Mouse (Mus musculus) T-helper 2 cell (primary cell): ENCODE data around the gene Acss3.

Experiments used
- in situ Hi-C: fragments of 300-600 bp; cut with MboI, MseI; formaldehyde crosslinking; loops from one replicate; pipeline ENCODE4 v1.15.1; 2025; ENCODE audit warnings: high pct_unique_total_duplicates

The Acss3 gene

GRCm38 (mm10) chr10:107123529-107124335 lies at the start of gene Acss3:
Gene Acss3 (minus strand): TSS chr10:107123668.
- in situ Hi-C loops = no loop called here

DNA sequence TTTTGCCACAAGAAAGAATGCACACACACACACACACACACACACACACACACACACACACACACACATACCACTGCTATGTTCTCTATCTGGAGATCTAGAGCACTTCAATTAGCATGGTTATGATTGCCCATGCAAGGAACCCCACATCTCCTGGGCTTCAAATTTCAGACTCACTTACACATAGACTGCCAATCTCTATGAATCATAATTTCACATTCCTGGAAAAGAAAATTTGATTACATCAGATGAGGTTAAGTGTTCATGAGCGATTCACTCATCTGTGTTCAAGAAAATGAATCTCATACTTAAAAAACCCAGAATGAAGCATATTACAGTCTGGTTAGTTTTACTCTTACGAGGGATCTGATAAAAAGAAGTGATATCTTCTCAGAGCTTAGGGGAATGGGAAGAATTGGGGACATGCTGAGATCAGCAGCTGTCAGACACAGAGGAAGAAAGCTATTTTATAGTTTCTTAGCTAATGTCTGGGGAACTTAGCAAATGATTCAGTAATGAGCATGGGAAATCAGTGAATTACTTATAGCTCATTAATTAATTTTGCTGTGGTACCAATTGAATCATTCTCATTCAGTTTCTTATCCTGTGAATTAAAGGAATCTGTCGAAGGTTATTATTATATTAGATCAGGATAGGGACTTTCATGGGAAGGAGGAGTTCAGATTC lies 48.7 kb upstream of the Acss3 start:
- in situ Hi-C loops = no loop called here

DNA sequence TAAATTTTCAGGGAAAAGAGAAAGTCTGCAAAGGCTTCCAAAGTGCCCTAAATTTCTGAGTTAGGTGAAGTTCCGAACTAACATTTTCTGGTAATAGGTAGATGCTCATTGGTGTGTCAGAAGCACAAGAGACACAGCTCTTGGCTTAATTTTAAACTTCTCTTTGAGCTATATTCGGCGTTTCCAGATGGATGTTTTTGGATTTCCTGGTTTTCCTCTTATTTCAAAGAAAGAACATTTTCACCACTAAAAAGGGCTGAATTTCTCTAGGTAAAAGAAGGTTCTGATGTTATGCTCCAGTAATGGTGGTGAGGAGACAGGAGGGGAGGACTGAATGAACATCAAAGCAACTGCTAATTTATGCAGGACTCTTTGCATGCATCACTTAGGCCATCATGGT lies 43.0 kb upstream of the Acss3 start:
- in situ Hi-C loops = no loop called here

GRCm38 (mm10) chr10:107148759-107149158 lies 25.3 kb upstream of the Acss3 start:
- in situ Hi-C loops = no loop called here

- in situ Hi-C loops = no loop called here
These were observed 20.5 kb upstream of the Acss3 start for GRCm38 (mm10) chr10:107144016-107144415.

- in situ Hi-C loops = no loop called here
These were observed 19.4 kb upstream of the Acss3 start for GRCm38 (mm10) chr10:107142910-107143309.

DNA sequence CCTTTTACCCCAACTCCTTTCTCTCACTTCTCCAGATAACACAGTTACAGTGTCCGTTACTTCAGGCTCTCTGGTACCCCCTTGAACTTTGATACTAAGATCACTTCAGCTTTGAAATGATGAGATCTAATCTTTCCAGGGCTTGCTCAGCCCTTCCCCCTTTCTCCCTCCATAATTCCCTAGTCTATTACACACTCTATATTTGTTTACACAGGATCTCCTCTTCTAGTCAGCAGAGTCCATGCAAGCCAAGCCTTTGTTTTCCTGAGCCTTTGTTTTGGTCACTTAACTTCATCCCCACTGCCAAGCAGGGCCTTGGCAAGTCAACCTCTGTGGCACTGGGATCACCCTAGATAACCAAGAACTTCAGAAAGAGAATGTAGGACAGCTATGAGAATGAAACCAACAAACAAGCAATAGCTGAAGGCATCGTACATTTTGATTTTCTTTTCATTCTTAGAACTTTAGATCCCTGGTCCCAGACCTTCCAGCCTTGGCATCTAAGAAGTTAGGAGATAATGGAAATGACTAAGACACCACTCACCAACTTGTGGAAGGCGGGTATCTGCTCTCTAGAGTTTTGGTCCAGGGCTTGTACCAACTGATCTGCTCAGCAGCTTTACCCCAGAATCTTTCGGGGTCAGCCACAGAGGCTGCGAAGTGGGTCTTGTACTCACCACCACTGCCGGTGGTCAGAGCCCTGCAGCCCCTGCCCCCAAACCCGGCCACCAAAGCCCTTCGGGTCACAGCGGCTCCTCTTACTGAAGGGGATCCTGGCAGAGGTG lies 532 bp downstream of the Acss3 start:
- in situ Hi-C loops = no loop called here

DNA sequence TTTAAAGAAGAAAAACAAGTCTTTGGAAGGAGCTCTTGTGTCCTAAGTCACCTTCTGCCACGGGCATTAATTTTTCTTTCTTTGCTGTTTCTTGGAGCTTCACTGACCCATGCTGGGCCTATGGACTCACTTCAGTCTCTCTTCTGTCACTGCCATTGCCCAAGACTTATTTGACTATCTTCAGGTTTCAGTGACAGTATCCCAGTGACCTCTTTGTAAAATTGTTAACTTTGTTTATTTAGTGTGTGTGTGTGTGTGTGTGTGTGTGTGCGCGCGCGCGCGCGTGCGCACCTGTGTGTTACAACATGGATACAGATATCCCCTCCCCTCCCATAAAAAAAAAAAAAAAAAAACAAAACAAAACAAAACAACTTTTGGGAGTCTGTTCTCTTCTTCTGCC lies 2.2 kb downstream of the Acss3 start:
- in situ Hi-C loops = no loop called here

- in situ Hi-C loops = no loop called here
These were observed 4.3 kb downstream of the Acss3 start for GRCm38 (mm10) chr10:107119135-107119534.

- in situ Hi-C loops = no loop called here
These were observed 6.7 kb downstream of the Acss3 start for GRCm38 (mm10) chr10:107116709-107117267.

GRCm38 (mm10) chr10:107115930-107116642 lies 7.4 kb downstream of the Acss3 start:
- in situ Hi-C loops = no loop called here

- in situ Hi-C loops = no loop called here
These were observed 8.3 kb downstream of the Acss3 start for GRCm38 (mm10) chr10:107115121-107115520.

GRCm38 (mm10) chr10:107094452-107094851 lies 29.0 kb downstream of the Acss3 start:
- in situ Hi-C loops = no loop called here

- in situ Hi-C loops = no loop called here
These were observed 69.4 kb downstream of the Acss3 start for GRCm38 (mm10) chr10:107053846-107054624.

DNA sequence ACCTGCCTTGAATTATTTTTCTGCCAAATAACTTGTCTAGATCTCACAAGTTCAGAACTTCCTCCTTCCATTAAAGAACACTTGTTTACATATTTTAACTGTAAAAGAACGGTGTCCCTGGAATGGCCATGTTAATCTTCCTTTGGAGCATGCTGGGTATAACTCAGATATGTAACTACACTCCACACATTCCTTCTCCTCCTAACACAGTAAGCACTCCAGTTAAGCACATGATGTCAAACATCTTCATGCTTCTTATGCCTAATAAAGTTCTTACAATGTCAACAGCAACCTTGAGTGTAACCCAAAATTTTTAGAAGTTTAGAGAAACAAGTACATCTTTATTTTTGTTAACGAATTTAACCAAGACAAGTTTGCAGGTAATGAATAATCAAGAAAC lies 73.0 kb downstream of the Acss3 start:
- in situ Hi-C loops = no loop called here

- in situ Hi-C loops = no loop called here
These were observed 80.8 kb downstream of the Acss3 start for GRCm38 (mm10) chr10:107042656-107043055.

DNA sequence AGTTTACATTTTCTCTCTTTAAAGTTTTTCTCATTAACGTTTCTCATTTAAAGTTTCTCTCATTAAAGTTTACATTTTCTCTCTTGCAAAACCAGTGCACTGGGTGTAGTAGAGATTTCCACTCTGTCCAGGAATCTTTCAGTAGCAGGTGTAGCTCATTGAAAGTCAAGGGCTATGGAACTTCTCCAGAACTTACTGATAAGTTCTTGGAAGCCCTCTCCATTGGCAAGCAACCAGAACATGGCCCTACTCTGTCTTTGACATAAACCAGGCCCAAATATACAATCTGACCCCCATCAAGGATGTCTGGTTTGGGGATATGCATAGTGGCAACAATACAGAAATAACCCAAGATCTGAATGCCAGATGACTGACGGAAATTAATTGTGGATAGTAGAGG lies 82.6 kb downstream of the Acss3 start:
- in situ Hi-C loops = no loop called here

GRCm38 (mm10) chr10:107040378-107040777 lies 83.1 kb downstream of the Acss3 start:
- in situ Hi-C loops = no loop called here

DNA sequence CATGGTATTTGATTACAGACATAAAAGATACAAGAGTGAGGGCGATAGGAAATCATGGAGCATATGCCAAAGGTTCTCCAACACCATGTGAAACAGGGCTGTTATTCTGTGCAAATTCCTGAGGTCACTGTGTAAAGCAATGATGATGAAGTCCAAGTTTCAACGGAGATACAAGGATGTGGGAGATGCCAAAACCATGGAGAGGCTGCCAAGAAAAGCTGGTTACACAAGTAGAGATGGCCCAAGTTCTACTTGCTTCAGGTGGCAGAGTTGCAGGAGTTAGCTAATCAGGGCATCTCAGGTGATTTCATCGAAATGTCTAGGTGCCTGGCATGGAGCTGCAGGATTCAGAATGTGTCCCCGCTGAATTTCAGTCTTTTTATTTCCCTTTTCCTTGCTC lies 84.3 kb downstream of the Acss3 start:
- in situ Hi-C loops = no loop called here

GRCm38 (mm10) chr10:107024254-107024653 lies 99.2 kb downstream of the Acss3 start:
- in situ Hi-C loops = no loop called here

GRCm38 (mm10) chr10:107021118-107021517 lies 102.3 kb downstream of the Acss3 start:
- in situ Hi-C loops = no loop called here
